Mouse (Mus musculus) testis, adult 2 months (tissue): ENCODE measurements around the gene Elp1.

Experiments used
- CTCF ChIP-seq: fragments of 200-500 bp; IDR thresholded peaks from 2 replicates; pipeline ENCODE4 v1.5.1; 2012; ENCODE audit warnings: low read depth, mild to moderate bottlenecking, inconsistent platforms, low read length, moderate library complexity; ENCODE audit not compliant: control insufficient read depth, insufficient read depth, insufficient replicate concordance
- POLR2A ChIP-seq: fragments of 200-500 bp; IDR thresholded peaks from 2 replicates; pipeline ENCODE4 v1.6.1; 2012; ENCODE audit warnings: low read depth, mild to moderate bottlenecking, inconsistent platforms, low read length, moderate library complexity; ENCODE audit not compliant: control insufficient read depth

DNA sequence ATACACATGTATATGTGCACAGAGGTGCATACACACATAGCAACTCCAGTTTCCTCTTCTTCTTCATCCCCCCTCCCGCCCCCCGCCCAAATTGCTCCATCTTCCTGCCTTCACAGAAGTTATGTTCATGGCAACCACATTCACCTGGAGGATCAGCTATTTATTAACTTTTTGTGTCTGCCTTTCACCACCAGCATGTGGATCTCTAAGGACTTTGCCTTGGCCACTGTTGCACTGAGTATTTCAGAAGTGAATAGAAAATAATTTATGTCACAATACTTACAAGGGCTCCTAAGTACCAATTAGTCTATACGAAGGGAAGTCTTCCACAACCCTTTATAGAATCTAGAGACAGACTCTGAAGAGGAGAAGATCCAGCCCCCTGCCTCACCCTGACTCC, 84.2 kb downstream of the Elp1 start:
- TF ChIP-seq POLR2A (no peak), CTCF (no peak)
